Mouse (Mus musculus) CD8-positive naive resting alpha-beta T cell, adult 2 months (primary cell): ENCODE data around the gene Esrrb.

Experiments used
- DNase-seq, 2 experiments: peaks; one replicate each; pipeline ENCODE4 v3.0.0; 2022; ENCODE audit warnings: low read depth in 2 of 2, low spot score in 2 of 2

Esrrb gene

GRCm38 (mm10) chr12:86360696-86361631 lies at the start of gene Esrrb:
Gene Esrrb, plus strand, starts transcription at chr12:86361117.
- DNase-seq = no peak

GRCm38 (mm10) chr12:86320629-86321028 lies 40.3 kb upstream of the Esrrb start:
- no peak for DNase-seq

GRCm38 (mm10) chr12:86324297-86324696 lies 36.6 kb upstream of the Esrrb start:
- DNase-seq = no peak

- no peak for DNase-seq
Observed at GRCm38 (mm10) chr12:86329813-86330212, 31.1 kb upstream of the Esrrb start.

- DNase-seq = no peak
Observed at GRCm38 (mm10) chr12:86330684-86331083, 30.2 kb upstream of the Esrrb start.

- no peak for DNase-seq
Observed at GRCm38 (mm10) chr12:86331248-86331647, 29.7 kb upstream of the Esrrb start.

GRCm38 (mm10) chr12:86336209-86336608 lies 24.7 kb upstream of the Esrrb start:
- DNase-seq = no peak

- DNase-seq = no peak
Observed at GRCm38 (mm10) chr12:86336887-86337286, 24.0 kb upstream of the Esrrb start.

- no peak for DNase-seq
Observed at GRCm38 (mm10) chr12:86349477-86349876, 11.4 kb upstream of the Esrrb start.

- no peak for DNase-seq
Observed at GRCm38 (mm10) chr12:86359406-86359805, 1.5 kb upstream of the Esrrb start.

- DNase-seq = no peak
Observed at GRCm38 (mm10) chr12:86359873-86360272, 1.0 kb upstream of the Esrrb start.

GRCm38 (mm10) chr12:86364285-86364684 lies 3.4 kb downstream of the Esrrb start:
- DNase-seq = no peak

GRCm38 (mm10) chr12:86364756-86365155 lies 3.8 kb downstream of the Esrrb start:
- no peak for DNase-seq

- no peak for DNase-seq
Observed at GRCm38 (mm10) chr12:86370611-86371383, 9.9 kb downstream of the Esrrb start.

GRCm38 (mm10) chr12:86374286-86374685 lies 13.4 kb downstream of the Esrrb start:
- no peak for DNase-seq

- DNase-seq = no peak
Observed at GRCm38 (mm10) chr12:86379672-86380213, 18.8 kb downstream of the Esrrb start.

- no peak for DNase-seq
Observed at GRCm38 (mm10) chr12:86383803-86384202, 22.9 kb downstream of the Esrrb start.

- no peak for DNase-seq
Observed at GRCm38 (mm10) chr12:86387671-86388270, 26.9 kb downstream of the Esrrb start.

- no peak for DNase-seq
Observed at GRCm38 (mm10) chr12:86394773-86395172, 33.9 kb downstream of the Esrrb start.

GRCm38 (mm10) chr12:86395326-86395725 lies 34.4 kb downstream of the Esrrb start:
- no peak for DNase-seq

- no peak for DNase-seq
Observed at GRCm38 (mm10) chr12:86398762-86399161, 37.8 kb downstream of the Esrrb start.
